Mouse (Mus musculus): Measurements from ENCODE around the gene Cebpa. TPM values are rescaled to one million over a fixed set of nuclear protein-coding genes. Genes with fewer than 3 reads are reported as not detected.

Cebpa gene
- total and polyA plus RNA-seq, 2 experiments from 2014 or later, result 0.20 to 3.5 TPM

GRCm38 (mm10) chr7:35130059-35130738 lies 11.1 kb downstream of the Cebpa start:
- H3K9ac ChIP-seq (replicated peaks; ENCODE audit: low read depth, low read length), result no peak overlapping the region
- no peak overlapping the region for H3K27ac ChIP-seq (ENCODE audit: low read depth)
- ATAC-seq (ENCODE audit: insufficient read depth, low read depth) (no peak), DNase-seq (ENCODE audit: low spot score) (no peak)
- no peaks in the 10 kb centered on the region for H3K4me1 ChIP-seq (ENCODE audit: control insufficient read depth, insufficient read depth)
- H3K27me3 ChIP-seq (ENCODE audit: control insufficient read depth, insufficient read depth, low read length), result peaks cover 16% of the 10 kb centered on the region; the same call in 1 of the 2 replicates
- H3K36me3 ChIP-seq (replicated peaks; ENCODE audit: control insufficient read depth, insufficient read depth, low read length), result no peaks in the 10 kb centered on the region
- H3K4me2 ChIP-seq (ENCODE audit: low read depth, low read length), result no peak overlapping the region
- WGBS, result 79% methylated on average over 13 of the region's 13 CpGs
- no peak overlapping the region for H3K4me3 ChIP-seq (ENCODE audit: low read depth, low read length)
- no peaks in the 10 kb centered on the region for H3K9me3 ChIP-seq (replicated peaks; ENCODE audit: control insufficient read depth, low read length)
- TF ChIP-seq EP300 (IDR thresholded peaks at IDR 0.05; ENCODE audit: low read depth) (no peak), CTCF (IDR thresholded peaks at IDR 0.05; ENCODE audit: low read depth) (no peak)

GRCm38 (mm10) chr7:35130888-35131287 lies 11.8 kb downstream of the Cebpa start:
- no peak for ATAC-seq (ENCODE audit: insufficient read depth, low read depth)
- TF ChIP-seq CTCF (IDR thresholded peaks at IDR 0.05; ENCODE audit: low read depth), result no peak
- no peak for TF ChIP-seq EP300 (IDR thresholded peaks at IDR 0.05; ENCODE audit: low read depth)
- Histone ChIP-seq H3K27ac (ENCODE audit: low read depth) (no peak overlapping the region), H3K36me3 (replicated peaks; ENCODE audit: control insufficient read depth, insufficient read depth, low read length) (no peaks in the 10 kb centered on the region), H3K4me1 (ENCODE audit: control insufficient read depth, insufficient read depth) (no peaks in the 10 kb centered on the region), H3K4me2 (ENCODE audit: low read depth, low read length) (no peak overlapping the region), H3K27me3 (ENCODE audit: control insufficient read depth, insufficient read depth, low read length) (peaks cover 18% of the 10 kb centered on the region; the same call in 1 of the 2 replicates), H3K9me3 (replicated peaks; ENCODE audit: control insufficient read depth, low read length) (no peaks in the 10 kb centered on the region), H3K9ac (replicated peaks; ENCODE audit: low read depth, low read length) (no peak overlapping the region), H3K4me3 (ENCODE audit: low read depth, low read length) (no peak overlapping the region)
- WGBS, result 79% methylated on average over 5 of the region's 5 CpGs
- DNase-seq (ENCODE audit: low spot score), result no peak

GRCm38 (mm10) chr7:35131601-35132000 lies 12.5 kb downstream of the Cebpa start:
- H3K4me3 ChIP-seq (ENCODE audit: low read depth, low read length), result no peak overlapping the region
- H3K27me3 ChIP-seq (ENCODE audit: control insufficient read depth, insufficient read depth, low read length), result peaks cover 18% of the 10 kb centered on the region; the same call in 1 of the 2 replicates
- TF ChIP-seq EP300 (IDR thresholded peaks at IDR 0.05; ENCODE audit: low read depth) (no peak), CTCF (IDR thresholded peaks at IDR 0.05; ENCODE audit: low read depth) (no peak)
- no peak overlapping the region for H3K27ac ChIP-seq (ENCODE audit: low read depth)
- ATAC-seq (ENCODE audit: insufficient read depth, low read depth) (no peak), DNase-seq (ENCODE audit: low spot score) (no peak)
- 96% methylated on average over 9 of the region's 9 CpGs for WGBS
- no peak overlapping the region for H3K9ac ChIP-seq (replicated peaks; ENCODE audit: low read depth, low read length)
- H3K4me1 ChIP-seq (ENCODE audit: control insufficient read depth, insufficient read depth), result no peaks in the 10 kb centered on the region
- H3K9me3 ChIP-seq (replicated peaks; ENCODE audit: control insufficient read depth, low read length), result no peaks in the 10 kb centered on the region
- no peaks in the 10 kb centered on the region for H3K36me3 ChIP-seq (replicated peaks; ENCODE audit: control insufficient read depth, insufficient read depth, low read length)
- H3K4me2 ChIP-seq (ENCODE audit: low read depth, low read length), result no peak overlapping the region

- Histone ChIP-seq H3K4me2 (ENCODE audit: low read depth, low read length) (no peak overlapping the region), H3K27ac (ENCODE audit: low read depth) (no peak overlapping the region), H3K9me3 (replicated peaks; ENCODE audit: control insufficient read depth, low read length) (no peaks in the 10 kb centered on the region), H3K27me3 (ENCODE audit: control insufficient read depth, insufficient read depth, low read length) (peaks cover 9% of the 10 kb centered on the region; the same call in 1 of the 2 replicates), H3K9ac (replicated peaks; ENCODE audit: low read depth, low read length) (no peak overlapping the region), H3K4me3 (ENCODE audit: low read depth, low read length) (no peak overlapping the region), H3K36me3 (replicated peaks; ENCODE audit: control insufficient read depth, insufficient read depth, low read length) (no peaks in the 10 kb centered on the region), H3K4me1 (ENCODE audit: control insufficient read depth, insufficient read depth) (no peaks in the 10 kb centered on the region)
- DNase-seq (ENCODE audit: low spot score), result no peak
- 35% methylated on average over 5 of the region's 5 CpGs for WGBS
- ATAC-seq (ENCODE audit: insufficient read depth, low read depth), result no peak
- TF ChIP-seq EP300 (IDR thresholded peaks at IDR 0.05; ENCODE audit: low read depth), result no peak
- TF ChIP-seq CTCF (IDR thresholded peaks at IDR 0.05; ENCODE audit: low read depth), result no peak
These were observed 15.5 kb downstream of the Cebpa start for GRCm38 (mm10) chr7:35134621-35135020.

GRCm38 (mm10) chr7:35137524-35137923 lies 18.4 kb downstream of the Cebpa start:
- H3K27ac ChIP-seq (ENCODE audit: low read depth), result no peak overlapping the region
- no peak for ATAC-seq (ENCODE audit: insufficient read depth, low read depth)
- no peak for DNase-seq (ENCODE audit: low spot score)
- H3K9me3 ChIP-seq (replicated peaks; ENCODE audit: control insufficient read depth, low read length), result no peaks in the 10 kb centered on the region
- no peaks in the 10 kb centered on the region for H3K4me1 ChIP-seq (ENCODE audit: control insufficient read depth, insufficient read depth)
- 55% methylated on average over 1 of the region's 1 CpGs for WGBS
- H3K4me2 ChIP-seq (ENCODE audit: low read depth, low read length), result no peak overlapping the region
- TF ChIP-seq EP300 (IDR thresholded peaks at IDR 0.05; ENCODE audit: low read depth), result no peak
- no peak for TF ChIP-seq CTCF (IDR thresholded peaks at IDR 0.05; ENCODE audit: low read depth)
- H3K27me3 ChIP-seq (ENCODE audit: control insufficient read depth, insufficient read depth, low read length), result 0 out of 2 replicates have a peak, but pooled peaks cover 3% of the 10 kb centered on the region
- no peaks in the 10 kb centered on the region for H3K36me3 ChIP-seq (replicated peaks; ENCODE audit: control insufficient read depth, insufficient read depth, low read length)
- H3K4me3 ChIP-seq (ENCODE audit: low read depth, low read length), result no peak overlapping the region
- no peak overlapping the region for H3K9ac ChIP-seq (replicated peaks; ENCODE audit: low read depth, low read length)

GRCm38 (mm10) chr7:35138481-35138880 lies 19.4 kb downstream of the Cebpa start:
- Histone ChIP-seq H3K36me3 (replicated peaks; ENCODE audit: control insufficient read depth, insufficient read depth, low read length) (no peaks in the 10 kb centered on the region), H3K4me1 (ENCODE audit: control insufficient read depth, insufficient read depth) (no peaks in the 10 kb centered on the region), H3K9me3 (replicated peaks; ENCODE audit: control insufficient read depth, low read length) (no peaks in the 10 kb centered on the region), H3K4me2 (ENCODE audit: low read depth, low read length) (no peak overlapping the region), H3K27ac (ENCODE audit: low read depth) (no peak overlapping the region), H3K9ac (replicated peaks; ENCODE audit: low read depth, low read length) (no peak overlapping the region), H3K4me3 (ENCODE audit: low read depth, low read length) (no peak overlapping the region), H3K27me3 (ENCODE audit: control insufficient read depth, insufficient read depth, low read length) (0 out of 2 replicates have a peak, but pooled peaks cover 3% of the 10 kb centered on the region)
- ATAC-seq (ENCODE audit: insufficient read depth, low read depth) (no peak), DNase-seq (ENCODE audit: low spot score) (no peak)
- WGBS, result 59% methylated on average over 4 of the region's 4 CpGs
- TF ChIP-seq EP300 (IDR thresholded peaks at IDR 0.05; ENCODE audit: low read depth), result no peak
- no peak for TF ChIP-seq CTCF (IDR thresholded peaks at IDR 0.05; ENCODE audit: low read depth)

Measured in heart, postnatal 0 days (tissue).